Mouse (Mus musculus): ENCODE results near the gene Ppt2. TPM values are rescaled to one million over a fixed set of nuclear protein-coding genes. Genes with fewer than 3 reads are reported as not detected.

The Ppt2 gene
- polyA plus RNA-seq, 1 experiment, result 12.7 TPM

DNA sequence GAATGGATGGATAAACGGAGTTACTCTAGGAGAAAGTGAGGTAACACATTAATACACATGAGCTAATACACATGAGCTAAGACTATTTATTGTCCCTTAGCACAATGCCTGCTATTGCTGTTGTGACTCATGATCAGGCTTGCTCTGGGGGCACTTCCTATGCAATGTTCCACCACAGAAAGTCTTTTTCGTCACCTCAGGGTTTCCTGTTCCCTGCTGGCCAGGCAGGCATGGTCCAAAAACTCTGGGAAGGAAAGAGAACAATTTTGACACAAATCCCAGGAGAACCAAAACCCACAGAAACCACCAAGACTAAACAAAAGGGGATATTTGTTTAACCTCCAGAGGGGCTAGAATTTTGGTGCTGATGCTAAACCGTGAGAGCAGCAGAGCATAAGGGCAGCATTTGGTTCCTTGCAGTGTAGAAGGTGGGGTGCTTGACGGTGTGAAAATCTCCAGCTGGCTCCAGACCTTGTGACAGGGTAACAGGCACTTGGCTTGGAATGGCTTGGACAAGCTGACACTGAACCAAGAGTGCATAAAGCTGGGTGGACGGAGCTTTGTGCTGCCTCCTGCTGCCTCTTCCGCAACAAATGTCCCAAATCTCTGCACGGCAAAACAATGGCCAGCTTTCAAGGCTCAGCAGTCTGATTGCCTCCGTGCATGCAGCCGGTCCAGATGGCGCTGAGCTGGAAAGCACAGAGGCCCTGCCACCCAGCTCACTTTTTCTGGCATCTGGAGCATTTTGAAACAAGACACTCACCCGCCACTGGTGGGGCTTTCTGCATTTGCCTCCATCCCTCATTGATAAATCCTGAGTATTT, 12.7 kb upstream of the Ppt2 start:
- TF ChIP-seq MYOG (IDR thresholded peaks at IDR 0.05; ENCODE audit: control insufficient read depth, extremely low read depth, insufficient read length), result no peak
- no peak for TF ChIP-seq USF1 (IDR thresholded peaks at IDR 0.05; ENCODE audit: low read depth)
- TF ChIP-seq MYOD1 (IDR thresholded peaks at IDR 0.05; ENCODE audit: control insufficient read depth, insufficient read length, low read depth), result no peak
- TF ChIP-seq CEBPB (IDR thresholded peaks at IDR 0.05; ENCODE audit: low read depth), result no peak
- no peak for TF ChIP-seq CTCF (IDR thresholded peaks at IDR 0.05; ENCODE audit: control insufficient read depth, insufficient read depth, insufficient read length)
- no peak for TF ChIP-seq MAX (IDR thresholded peaks at IDR 0.05)
- no peak for TF ChIP-seq FOSL1 (IDR thresholded peaks at IDR 0.05; ENCODE audit: insufficient read depth, low read length, poor library complexity, severe bottlenecking)
- Histone ChIP-seq H3K4me3 (ENCODE audit: insufficient read depth, poor library complexity, severe bottlenecking) (no peak overlapping the region), H3ac (ENCODE audit: control insufficient read depth, insufficient read length, low read depth) (no peak overlapping the region)

GRCm38 (mm10) chr17:34639461-34640255, 11.3 kb upstream of the Ppt2 start:
- H3K79me2 ChIP-seq (ENCODE audit: control insufficient read depth, insufficient read depth), result no peaks in the 10 kb centered on the region
- H3K4me3 ChIP-seq (ENCODE audit: insufficient read depth, poor library complexity, severe bottlenecking), result no peak overlapping the region
- no peaks in the 10 kb centered on the region for H3K79me3 ChIP-seq (ENCODE audit: low read depth)
- H3ac ChIP-seq (ENCODE audit: control insufficient read depth, insufficient read length, low read depth), result no peak overlapping the region
- no peaks in the 10 kb centered on the region for H3K27me3 ChIP-seq (ENCODE audit: control insufficient read depth, insufficient read depth, insufficient read length)
- H3K36me3 ChIP-seq (ENCODE audit: control insufficient read depth, insufficient read depth), result no peaks in the 10 kb centered on the region
- no peak for TF ChIP-seq MYOD1 (IDR thresholded peaks at IDR 0.05; ENCODE audit: control insufficient read depth, insufficient read length, low read depth)
- no peak for TF ChIP-seq MAX (IDR thresholded peaks at IDR 0.05)
- no peak for TF ChIP-seq USF1 (IDR thresholded peaks at IDR 0.05; ENCODE audit: low read depth)
- TF ChIP-seq FOSL1 (IDR thresholded peaks at IDR 0.05; ENCODE audit: insufficient read depth, low read length, poor library complexity, severe bottlenecking), result no peak
- no peak for TF ChIP-seq CTCF (IDR thresholded peaks at IDR 0.05; ENCODE audit: control insufficient read depth, insufficient read depth, insufficient read length)
- TF ChIP-seq CEBPB (IDR thresholded peaks at IDR 0.05; ENCODE audit: low read depth), result no peak
- no peak for TF ChIP-seq MYOG (IDR thresholded peaks at IDR 0.05; ENCODE audit: control insufficient read depth, extremely low read depth, insufficient read length)

More for the DNA sequence above, 12.7 kb upstream of the Ppt2 start:
- no peaks in the 10 kb centered on the region for H3K27me3 ChIP-seq (ENCODE audit: control insufficient read depth, insufficient read depth, insufficient read length)
- no peaks in the 10 kb centered on the region for H3K36me3 ChIP-seq (ENCODE audit: control insufficient read depth, insufficient read depth)
- H3K79me3 ChIP-seq (ENCODE audit: low read depth), result no peaks in the 10 kb centered on the region
- no peaks in the 10 kb centered on the region for H3K79me2 ChIP-seq (ENCODE audit: control insufficient read depth, insufficient read depth)

- Histone ChIP-seq H3K4me3 (ENCODE audit: insufficient read depth, poor library complexity, severe bottlenecking) (no peak overlapping the region), H3ac (ENCODE audit: control insufficient read depth, insufficient read length, low read depth) (no peak overlapping the region), H3K79me2 (ENCODE audit: control insufficient read depth, insufficient read depth) (no peaks in the 10 kb centered on the region), H3K79me3 (ENCODE audit: low read depth) (no peaks in the 10 kb centered on the region), H3K27me3 (ENCODE audit: control insufficient read depth, insufficient read depth, insufficient read length) (peaks cover 13% of the 10 kb centered on the region), H3K36me3 (ENCODE audit: control insufficient read depth, insufficient read depth) (no peaks in the 10 kb centered on the region)
- TF ChIP-seq MAX (IDR thresholded peaks at IDR 0.05), result no peak
- no peak for TF ChIP-seq MYOD1 (IDR thresholded peaks at IDR 0.05; ENCODE audit: control insufficient read depth, insufficient read length, low read depth)
- TF ChIP-seq CTCF (IDR thresholded peaks at IDR 0.05; ENCODE audit: control insufficient read depth, insufficient read depth, insufficient read length), result no peak
- TF ChIP-seq CEBPB (IDR thresholded peaks at IDR 0.05; ENCODE audit: low read depth), result no peak
- no peak for TF ChIP-seq FOSL1 (IDR thresholded peaks at IDR 0.05; ENCODE audit: insufficient read depth, low read length, poor library complexity, severe bottlenecking)
- no peak for TF ChIP-seq USF1 (IDR thresholded peaks at IDR 0.05; ENCODE audit: low read depth)
- TF ChIP-seq MYOG (IDR thresholded peaks at IDR 0.05; ENCODE audit: control insufficient read depth, extremely low read depth, insufficient read length), result no peak
These were observed 9.1 kb upstream of the Ppt2 start for GRCm38 (mm10) chr17:34637459-34637858.

DNA sequence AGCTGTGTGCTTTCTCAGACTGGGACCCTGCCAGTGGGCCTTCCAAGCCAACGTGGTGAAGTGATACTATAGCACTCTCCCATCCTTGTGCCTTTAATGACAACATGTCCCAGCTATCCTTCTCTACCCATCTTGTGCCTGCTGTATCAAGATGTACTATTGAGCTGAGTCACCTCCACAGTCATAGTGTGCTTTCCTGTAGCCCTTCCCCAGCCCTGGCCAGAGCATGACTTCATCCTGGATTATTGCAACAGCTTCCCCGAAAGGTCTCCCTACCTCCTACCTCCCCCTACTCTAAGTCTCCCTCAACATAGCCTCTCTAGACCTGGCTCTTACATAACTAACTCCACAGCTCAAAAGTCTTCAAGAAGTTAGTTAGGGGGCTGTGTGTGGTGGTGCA, 7.4 kb upstream of the Ppt2 start:
- no peak overlapping the region for H3ac ChIP-seq (ENCODE audit: control insufficient read depth, insufficient read length, low read depth)
- H3K79me2 ChIP-seq (ENCODE audit: control insufficient read depth, insufficient read depth), result no peaks in the 10 kb centered on the region
- TF ChIP-seq CTCF (IDR thresholded peaks at IDR 0.05; ENCODE audit: control insufficient read depth, insufficient read depth, insufficient read length), result no peak
- no peak for TF ChIP-seq USF1 (IDR thresholded peaks at IDR 0.05; ENCODE audit: low read depth)
- no peak for TF ChIP-seq MAX (IDR thresholded peaks at IDR 0.05)
- no peak for TF ChIP-seq CEBPB (IDR thresholded peaks at IDR 0.05; ENCODE audit: low read depth)
- TF ChIP-seq FOSL1 (IDR thresholded peaks at IDR 0.05; ENCODE audit: insufficient read depth, low read length, poor library complexity, severe bottlenecking), result no peak
- no peak for TF ChIP-seq MYOG (IDR thresholded peaks at IDR 0.05; ENCODE audit: control insufficient read depth, extremely low read depth, insufficient read length)
- no peak for TF ChIP-seq MYOD1 (IDR thresholded peaks at IDR 0.05; ENCODE audit: control insufficient read depth, insufficient read length, low read depth)
- no peaks in the 10 kb centered on the region for H3K36me3 ChIP-seq (ENCODE audit: control insufficient read depth, insufficient read depth)
- peaks cover 31% of the 10 kb centered on the region for H3K27me3 ChIP-seq (ENCODE audit: control insufficient read depth, insufficient read depth, insufficient read length)
- no peaks in the 10 kb centered on the region for H3K79me3 ChIP-seq (ENCODE audit: low read depth)
- H3K4me3 ChIP-seq (ENCODE audit: insufficient read depth, poor library complexity, severe bottlenecking), result no peak overlapping the region

DNA sequence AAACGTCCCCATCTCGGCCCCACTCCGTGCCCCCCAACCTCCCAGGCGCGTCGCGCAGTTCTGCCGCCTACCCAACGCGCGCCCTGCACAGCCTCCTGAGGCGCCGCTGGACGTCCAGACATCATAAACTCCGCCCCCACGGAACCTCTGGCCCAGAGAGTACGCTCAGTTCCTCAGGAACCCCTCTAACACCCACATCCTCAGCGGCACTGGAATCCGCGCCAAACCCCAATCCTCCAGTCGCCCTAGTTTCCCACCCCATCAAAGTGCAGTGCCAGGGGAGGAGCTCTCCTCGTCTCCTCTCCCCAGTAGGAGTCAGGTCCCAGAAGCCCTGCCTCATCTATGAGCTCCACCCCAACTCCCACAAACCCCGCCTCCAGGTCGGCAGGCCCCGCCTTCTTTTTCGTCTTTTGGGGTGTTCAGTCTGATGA, 4.0 kb upstream of the Ppt2 start:
- Histone ChIP-seq H3K27me3 (ENCODE audit: control insufficient read depth, insufficient read depth, insufficient read length) (peaks cover 38% of the 10 kb centered on the region), H3K79me3 (ENCODE audit: low read depth) (no peaks in the 10 kb centered on the region), H3ac (ENCODE audit: control insufficient read depth, insufficient read length, low read depth) (no peak overlapping the region), H3K4me3 (ENCODE audit: insufficient read depth, poor library complexity, severe bottlenecking) (no peak overlapping the region), H3K36me3 (ENCODE audit: control insufficient read depth, insufficient read depth) (no peaks in the 10 kb centered on the region), H3K79me2 (ENCODE audit: control insufficient read depth, insufficient read depth) (no peaks in the 10 kb centered on the region)
- TF ChIP-seq MYOG (IDR thresholded peaks at IDR 0.05; ENCODE audit: control insufficient read depth, extremely low read depth, insufficient read length) (no peak), CTCF (IDR thresholded peaks at IDR 0.05; ENCODE audit: control insufficient read depth, insufficient read depth, insufficient read length) (no peak), MYOD1 (IDR thresholded peaks at IDR 0.05; ENCODE audit: control insufficient read depth, insufficient read length, low read depth) (no peak), MAX (IDR thresholded peaks at IDR 0.05) (no peak), USF1 (IDR thresholded peaks at IDR 0.05; ENCODE audit: low read depth) (no peak), CEBPB (IDR thresholded peaks at IDR 0.05; ENCODE audit: low read depth) (no peak), FOSL1 (IDR thresholded peaks at IDR 0.05; ENCODE audit: insufficient read depth, low read length, poor library complexity, severe bottlenecking) (no peak)

Measured in C2C12 (cell line).